Mouse (Mus musculus) heart, postnatal 14 days (tissue): ENCODE results near the gene Lnpk. TPM values are rescaled to one million over a fixed set of nuclear protein-coding genes. Genes with fewer than 3 reads are reported as not detected.

Source experiments
- DNase-seq, 2 experiments: peaks; one replicate each; pipeline ENCODE4 v3.0.0; 2021 to 2022
- intact Hi-C: fragments of 180-260 bp; cut with DNase I; formaldehyde crosslinking; loops from one replicate; pipeline ENCODE4 v1.15.1; 2025
- total RNA-seq, 2 experiments: library from RNA; stranded (reverse); gene quantifications; 2 replicates each; pipeline ENCODE4 v1.2.3; 2021

Gene Lnpk
- total RNA-seq, 2 experiments from 2014 or later: 16.8 to 18.8 TPM

DNA sequence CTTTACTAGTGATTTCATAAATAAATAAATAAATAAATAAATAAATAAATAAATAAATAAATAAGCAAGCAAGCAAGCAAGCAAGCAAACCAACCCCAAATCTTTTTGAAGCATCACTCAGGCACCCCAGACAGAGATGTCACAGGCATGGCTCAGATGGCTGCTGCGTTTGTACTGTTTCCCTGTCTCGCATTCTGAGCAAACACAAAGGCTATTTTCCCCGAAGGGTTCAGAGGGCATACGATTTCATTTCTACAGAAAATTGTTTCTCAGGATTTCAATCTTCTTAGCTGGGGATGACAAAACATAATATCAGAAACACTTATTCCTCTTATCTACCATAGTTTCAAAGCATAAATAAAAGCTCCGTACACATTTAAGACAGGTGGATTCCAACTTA lies 81.4 kb downstream of the Lnpk start:
- intact Hi-C loops: no loop called here
- DNase-seq: no peak

DNA sequence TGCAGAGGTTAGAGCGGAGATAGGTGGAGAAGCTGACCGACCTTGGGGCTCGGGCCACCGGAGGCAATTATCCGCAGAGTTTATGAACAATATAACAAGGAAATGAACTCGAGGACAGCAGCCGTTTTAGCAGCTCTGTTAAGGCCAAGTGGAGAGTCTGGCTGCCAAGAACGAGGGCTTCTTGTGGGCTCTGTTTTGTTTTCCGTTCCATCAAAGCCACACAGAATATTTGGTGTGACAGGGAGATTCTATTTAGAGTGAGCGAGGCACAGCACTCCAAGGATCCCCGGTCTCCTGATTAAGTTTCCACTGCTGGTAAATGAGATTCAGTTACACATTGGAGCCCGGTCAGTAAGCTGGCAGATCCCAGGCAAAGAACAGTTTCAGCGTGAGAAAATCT lies 87.8 kb downstream of the Lnpk start:
- no peak for DNase-seq
- intact Hi-C loops: no loop called here

DNA sequence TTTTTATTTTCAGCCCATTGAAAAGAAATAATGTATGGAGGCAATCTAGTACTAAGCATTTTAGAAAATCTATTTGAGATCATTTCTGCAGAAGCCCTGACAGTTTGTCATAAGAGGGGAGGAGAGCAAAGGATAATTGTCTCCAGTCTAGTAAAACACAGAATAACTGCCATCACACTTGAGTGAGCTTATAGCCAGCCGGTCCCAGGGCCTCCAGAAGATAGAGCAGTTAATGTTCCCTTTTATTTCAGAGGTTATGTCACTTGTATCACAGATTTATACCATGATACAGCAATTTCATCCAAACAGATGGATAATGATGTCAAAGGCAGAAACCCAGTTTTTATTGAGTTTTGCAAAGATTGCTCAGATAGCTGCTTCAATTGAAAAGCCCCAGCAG lies 89.0 kb downstream of the Lnpk start:
- no peak for DNase-seq
- intact Hi-C loops: no loop called here

DNA sequence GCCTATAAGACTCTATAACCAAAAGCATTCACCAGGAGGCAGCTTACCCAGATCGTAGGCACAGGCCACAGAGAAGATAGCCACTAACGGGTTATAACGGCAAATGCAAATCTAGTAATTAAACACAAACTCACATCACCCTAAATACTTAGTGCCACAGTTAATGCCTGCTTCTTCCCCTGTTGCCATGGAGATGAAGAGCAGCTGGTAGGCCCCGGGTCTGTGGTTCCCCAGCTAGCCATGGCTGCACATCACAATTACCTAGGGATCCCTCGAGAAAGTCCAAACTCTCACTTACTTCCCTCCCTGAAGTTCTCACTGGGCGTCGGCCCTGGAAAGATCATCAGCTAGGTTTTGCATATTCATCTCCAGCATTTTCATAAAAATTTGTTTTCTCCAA lies 90.8 kb downstream of the Lnpk start:
- DNase-seq: no peak
- intact Hi-C loops: no loop called here

DNA sequence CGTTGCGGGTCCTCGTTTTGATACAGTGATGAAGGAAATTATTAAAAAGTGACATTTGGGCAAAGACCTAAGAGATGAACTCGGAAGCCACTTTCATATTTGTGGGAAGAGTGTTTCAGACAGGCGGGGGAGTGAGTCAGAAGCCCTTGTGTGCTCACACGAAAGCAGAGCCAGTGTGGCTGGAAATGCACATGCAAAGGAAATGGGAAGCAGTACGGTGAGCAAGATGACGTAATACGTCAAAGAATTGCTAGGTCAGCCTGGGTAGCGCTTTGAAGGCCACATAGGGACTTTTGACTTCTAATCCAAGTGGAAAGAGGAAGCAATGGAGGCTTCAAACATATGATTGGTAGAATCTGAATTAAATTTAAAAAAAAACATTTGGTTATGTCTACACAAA lies 96.6 kb downstream of the Lnpk start:
- intact Hi-C loops: no loop called here

DNA sequence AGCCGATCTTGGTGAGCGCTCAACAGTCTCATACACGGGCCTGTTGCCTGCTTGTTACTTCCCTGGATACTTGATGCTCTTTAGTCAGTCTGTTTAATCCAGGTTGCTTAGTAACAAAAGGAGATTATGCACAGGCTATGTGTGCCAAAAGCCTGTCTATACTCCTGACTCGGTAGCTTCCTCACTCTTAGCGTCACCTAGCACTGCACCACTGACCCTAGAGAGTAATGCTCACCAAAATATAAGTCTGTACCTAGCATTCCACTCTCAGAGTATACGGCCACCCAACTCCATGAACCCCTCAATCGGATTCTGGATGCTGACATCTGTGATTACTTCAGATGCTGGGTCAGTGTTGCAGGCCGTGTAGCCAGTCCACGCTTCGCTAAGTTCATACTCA lies 97.1 kb downstream of the Lnpk start:
- intact Hi-C loops: no loop called here
- no peak for DNase-seq

More for the DNA sequence above, 96.6 kb downstream of the Lnpk start:
- DNase-seq: no peak

Other genes with a start within 250 kb of the Lnpk start
- gene Evx2, start 80.1 kb upstream of the Lnpk start, total RNA-seq: not detected
- not detected for gene Hoxd13, start 88.9 kb upstream of the Lnpk start, total RNA-seq
- not detected for gene Hoxd12, start 95.6 kb upstream of the Lnpk start, total RNA-seq
- gene Hoxd11, start 100.1 kb upstream of the Lnpk start, total RNA-seq: not detected
- under 1 TPM in 1 of 2 experiments, not detected in 1; 0.14 TPM for gene Hoxd10, start 112.5 kb upstream of the Lnpk start, total RNA-seq
- gene Hoxd9, start 118.3 kb upstream of the Lnpk start, total RNA-seq: under 1 TPM; 0.12 to 0.24 TPM
- gene Hoxd8, start 125.2 kb upstream of the Lnpk start, total RNA-seq: 1 to 10 TPM; 1.5 to 1.6 TPM
- gene Hoxd3, start 132.5 kb upstream of the Lnpk start, total RNA-seq: not detected
- under 1 TPM; 0.36 to 0.51 TPM for gene Hoxd4, start 132.5 kb upstream of the Lnpk start, total RNA-seq
- gene Gm28230, start 147.3 kb upstream of the Lnpk start, total RNA-seq: under 1 TPM in 1 of 2 experiments, not detected in 1; 0.07 TPM
- gene Hoxd1, start 183.5 kb upstream of the Lnpk start, total RNA-seq: not detected
- gene Mtx2, start 246.4 kb upstream of the Lnpk start, total RNA-seq: 100 to 1,000 TPM; 104 to 121 TPM